Mouse (Mus musculus): ENCODE measurements at regions not wholly inside any gene's neighbourhood (a gene's known extent, or its start where the extent isn't known, plus 50 kb on each side); places are given as distances from the start of the nearest gene placed in this dataset.
A peak's percentile ranks its signal among the peaks of the same experiment; 100 is the strongest.
"Not testable (repeated sequence)": the region's sequence is repeated elsewhere in the genome, so short reads cannot be mapped to it uniquely, and the experiment has no call there.

DNA sequence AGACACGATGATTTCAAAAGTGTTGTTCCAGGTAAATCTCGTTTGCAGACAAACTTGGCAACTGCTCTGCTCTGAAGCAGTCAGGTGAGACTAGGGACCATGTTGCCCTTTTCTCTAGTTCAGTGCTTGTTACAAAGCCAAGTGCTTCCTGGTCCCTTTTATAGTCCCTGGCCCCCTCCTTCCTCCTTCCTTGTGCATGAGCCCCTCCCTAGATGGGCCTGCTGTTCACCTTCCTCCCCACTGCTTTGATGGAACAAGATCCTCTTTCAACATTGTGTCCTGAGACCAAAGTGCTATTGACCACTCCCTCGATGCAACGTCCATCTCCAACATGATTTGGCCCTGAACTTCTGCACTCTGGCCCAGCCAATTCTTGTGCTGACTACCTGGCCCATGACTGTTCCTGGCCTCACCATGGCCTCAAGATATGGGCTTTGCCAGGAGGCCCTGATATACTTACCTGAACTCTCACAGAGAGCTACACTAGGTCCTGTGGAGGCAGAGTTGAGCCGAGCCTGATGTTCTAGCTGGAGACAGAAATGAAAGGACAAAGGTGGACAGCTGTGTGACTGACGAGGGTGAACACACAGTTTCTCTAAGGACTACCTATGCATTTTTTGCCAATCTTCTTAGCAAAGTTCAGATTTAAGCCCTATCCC is 104.6 kb upstream of the Klf3 start:
- H3K27ac ChIP-seq (replicated peaks): no peak overlapping the region
- ATAC-seq (ENCODE audit: insufficient read depth): no peak
- no peaks in the 10 kb centered on the region for H3K36me3 ChIP-seq (replicated peaks)
- no peak overlapping the region for H3K4me2 ChIP-seq
- H3K4me3 ChIP-seq (replicated peaks): no peak overlapping the region
- no peaks in the 10 kb centered on the region for H3K27me3 ChIP-seq
- H3K9ac ChIP-seq: no peak overlapping the region
- WGBS (ENCODE audit: insufficient replicate concordance): 68% methylated on average over 6 of the region's 6 CpGs
- H3K9me3 ChIP-seq (replicated peaks): no peaks in the 10 kb centered on the region
- peaks cover 34% of the 10 kb centered on the region for H3K4me1 ChIP-seq (replicated peaks)

DNA sequence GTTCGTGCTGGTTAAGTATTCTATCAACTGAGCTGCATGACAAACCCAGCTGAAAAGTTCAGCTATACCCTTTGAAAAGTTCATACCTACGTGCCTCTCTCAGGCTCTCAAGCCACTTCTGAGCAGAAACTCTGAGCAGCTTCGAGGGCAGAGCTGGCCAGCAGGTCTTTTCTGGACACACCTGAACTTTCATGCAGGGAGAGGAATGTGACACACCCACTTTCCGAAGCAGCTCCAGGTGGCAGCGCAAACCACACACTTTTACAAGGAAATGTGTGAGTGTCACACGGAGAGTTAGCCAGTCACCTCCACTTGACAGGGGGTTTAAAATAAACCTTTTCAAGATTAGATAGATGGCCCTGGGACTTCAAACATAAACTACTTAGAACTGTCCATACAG is 103.2 kb upstream of the Klf3 start:
- Histone ChIP-seq H3K9ac (no peak overlapping the region), H3K4me3 (replicated peaks) (no peak overlapping the region), H3K9me3 (replicated peaks) (no peaks in the 10 kb centered on the region), H3K4me1 (replicated peaks) (peaks cover 36% of the 10 kb centered on the region), H3K27ac (replicated peaks) (no peak overlapping the region), H3K27me3 (no peaks in the 10 kb centered on the region), H3K36me3 (replicated peaks) (no peaks in the 10 kb centered on the region), H3K4me2 (no peak overlapping the region)
- 73% methylated on average over 6 of the region's 6 CpGs for WGBS (ENCODE audit: insufficient replicate concordance)
- ATAC-seq (ENCODE audit: insufficient read depth): no peak

DNA sequence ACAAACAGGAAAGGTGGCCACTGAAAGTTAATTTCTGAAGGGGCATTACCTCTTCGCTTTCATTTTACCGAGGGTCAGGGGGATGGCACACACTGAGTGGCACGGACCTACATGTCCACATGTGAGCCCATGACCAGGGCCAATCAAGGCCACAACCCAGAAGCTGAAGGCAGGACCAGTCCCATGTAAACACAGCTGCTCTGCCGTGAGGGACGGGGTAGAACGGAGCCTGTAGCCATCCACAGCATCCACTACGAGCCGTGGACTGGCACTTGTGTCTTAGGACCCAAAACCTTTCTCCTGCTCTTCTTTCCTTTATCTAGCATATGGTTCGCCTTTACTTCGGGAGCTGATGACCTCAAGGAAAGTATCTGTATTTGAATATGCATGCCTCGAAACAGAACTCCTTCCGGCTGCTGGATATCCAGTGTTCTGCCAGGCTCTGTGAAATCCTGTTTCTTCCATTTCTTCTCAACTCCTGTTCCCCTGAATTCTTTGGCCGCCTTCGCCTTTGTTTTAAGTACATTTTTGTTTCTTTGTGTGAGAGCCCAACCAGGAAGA is 101.9 kb upstream of the Klf3 start:
- ATAC-seq (ENCODE audit: insufficient read depth): no peak
- H3K27me3 ChIP-seq: no peaks in the 10 kb centered on the region
- H3K4me2 ChIP-seq: peak overlapping the region; percentile 50
- H3K4me1 ChIP-seq (replicated peaks): peaks cover 36% of the 10 kb centered on the region
- WGBS (ENCODE audit: insufficient replicate concordance): 69% methylated on average over 14 of the region's 14 CpGs
- no peak overlapping the region for H3K4me3 ChIP-seq (replicated peaks)
- H3K9ac ChIP-seq: no peak overlapping the region
- H3K36me3 ChIP-seq (replicated peaks): no peaks in the 10 kb centered on the region
- 0 out of 2 replicates have a peak overlapping the region, but pooled peaks have one; percentile 29 for H3K27ac ChIP-seq (replicated peaks)
- H3K9me3 ChIP-seq (replicated peaks): no peaks in the 10 kb centered on the region

DNA sequence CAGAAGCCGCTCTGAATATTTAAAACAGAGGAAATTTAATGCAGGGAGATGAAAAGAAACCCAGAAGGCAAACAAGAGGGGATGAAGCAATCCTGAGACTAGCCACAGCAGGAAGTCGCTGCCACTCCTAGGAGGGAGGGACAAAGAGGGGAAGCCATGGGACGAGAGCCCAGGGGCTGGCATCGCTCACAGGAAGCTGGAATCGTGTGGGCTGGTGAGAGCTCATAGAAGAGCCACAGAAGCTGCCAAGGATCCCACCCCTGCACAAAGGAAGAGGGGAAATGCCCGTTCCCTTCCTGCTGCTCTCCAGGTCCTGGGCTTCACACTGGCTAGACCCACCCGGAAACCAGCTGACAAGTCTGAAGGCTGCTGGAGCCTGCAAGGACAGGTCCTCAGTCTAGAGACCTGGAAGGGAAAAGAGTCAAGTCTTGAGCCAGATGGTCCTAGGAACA is 101.4 kb upstream of the Klf3 start:
- 9% methylated on average over 7 of the region's 7 CpGs for WGBS (ENCODE audit: insufficient replicate concordance)
- peak overlapping the region; percentile 18; the same call in 1 of the 2 replicates for H3K4me3 ChIP-seq (replicated peaks)
- no peak overlapping the region for H3K9ac ChIP-seq
- peak overlapping the region; percentile 50 for H3K4me2 ChIP-seq
- H3K27ac ChIP-seq (replicated peaks): peak overlapping the region; percentile 30
- no peaks in the 10 kb centered on the region for H3K9me3 ChIP-seq (replicated peaks)
- 0 out of 2 replicates have a peak, but pooled peaks have one; percentile 25 for ATAC-seq (ENCODE audit: insufficient read depth)
- H3K27me3 ChIP-seq: no peaks in the 10 kb centered on the region
- no peaks in the 10 kb centered on the region for H3K36me3 ChIP-seq (replicated peaks)
- H3K4me1 ChIP-seq (replicated peaks): peaks cover 36% of the 10 kb centered on the region

DNA sequence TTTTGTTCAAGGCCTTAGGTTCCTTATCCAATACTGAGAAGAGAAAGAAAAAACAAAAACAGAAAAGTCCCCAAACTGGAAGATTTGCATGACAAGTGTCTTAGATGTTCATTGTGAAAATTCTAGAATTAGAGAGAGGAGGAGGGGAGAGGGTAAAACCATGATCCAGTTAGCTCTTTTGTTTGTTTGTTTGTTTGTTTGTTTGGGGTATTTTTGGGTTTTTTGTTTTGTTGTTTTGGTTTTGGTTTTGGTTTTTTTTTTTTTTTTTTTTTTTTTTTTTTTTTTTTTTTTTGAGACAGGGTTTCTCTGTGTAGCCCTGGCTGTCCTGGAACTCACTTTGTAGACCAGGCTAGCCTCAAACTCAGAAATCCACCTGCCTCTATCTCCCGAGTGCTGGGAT is 100.8 kb upstream of the Klf3 start:
- H3K27ac ChIP-seq (replicated peaks); H3K27me3 ChIP-seq; ATAC-seq (ENCODE audit: insufficient read depth); H3K36me3 ChIP-seq (replicated peaks); H3K4me2 ChIP-seq; H3K9me3 ChIP-seq (replicated peaks); H3K4me3 ChIP-seq (replicated peaks); H3K9ac ChIP-seq: not testable (repeated sequence)
- WGBS (ENCODE audit: insufficient replicate concordance): 56% methylated on average over 1 of the region's 1 CpGs
- peaks cover 36% of the 10 kb centered on the region for H3K4me1 ChIP-seq (replicated peaks)

DNA sequence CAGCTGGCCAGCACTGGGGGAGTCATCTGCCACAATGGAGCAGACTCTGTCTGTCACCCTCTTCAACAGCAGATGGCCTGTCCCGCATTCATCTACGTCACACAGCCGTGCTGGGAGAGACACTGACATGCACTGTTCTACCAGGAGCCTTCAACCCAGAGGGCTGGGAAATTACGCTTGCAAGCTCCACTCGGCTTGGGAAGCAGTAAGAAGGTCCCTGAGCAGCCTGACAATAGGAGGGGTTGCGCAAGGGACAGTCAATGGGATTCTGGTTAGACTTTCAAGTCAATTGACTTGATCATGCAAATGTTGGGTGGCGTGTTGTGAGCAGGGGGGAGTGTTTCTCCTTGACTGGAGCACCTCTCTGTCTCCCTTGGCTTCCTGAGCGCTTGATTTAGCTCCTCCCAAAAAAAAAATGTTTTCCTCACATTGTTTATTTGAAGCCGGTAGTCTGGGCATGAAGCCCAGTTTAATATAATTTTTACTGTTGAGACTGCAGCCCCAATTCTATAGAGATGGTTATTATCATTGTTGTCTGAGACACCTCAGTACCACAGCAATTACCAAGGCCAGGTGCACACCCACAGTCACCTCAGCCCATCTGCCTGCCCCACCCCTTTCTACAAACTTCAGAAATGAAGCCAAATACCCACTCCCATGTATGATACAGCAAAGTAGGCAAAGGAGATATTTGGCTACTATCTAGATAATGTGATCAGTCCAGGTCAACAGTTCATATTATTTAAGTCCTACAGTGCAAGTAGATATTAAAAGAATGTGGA is 99.9 kb upstream of the Klf3 start:
- Histone ChIP-seq H3K9ac (no peak overlapping the region), H3K4me1 (replicated peaks) (peaks cover 36% of the 10 kb centered on the region), H3K4me2 (no peak overlapping the region), H3K27me3 (no peaks in the 10 kb centered on the region), H3K27ac (replicated peaks) (no peak overlapping the region), H3K4me3 (replicated peaks) (no peak overlapping the region), H3K9me3 (replicated peaks) (no peaks in the 10 kb centered on the region), H3K36me3 (replicated peaks) (no peaks in the 10 kb centered on the region)
- no peak for ATAC-seq (ENCODE audit: insufficient read depth)
- WGBS (ENCODE audit: insufficient replicate concordance): 68% methylated on average over 9 of the region's 9 CpGs

DNA sequence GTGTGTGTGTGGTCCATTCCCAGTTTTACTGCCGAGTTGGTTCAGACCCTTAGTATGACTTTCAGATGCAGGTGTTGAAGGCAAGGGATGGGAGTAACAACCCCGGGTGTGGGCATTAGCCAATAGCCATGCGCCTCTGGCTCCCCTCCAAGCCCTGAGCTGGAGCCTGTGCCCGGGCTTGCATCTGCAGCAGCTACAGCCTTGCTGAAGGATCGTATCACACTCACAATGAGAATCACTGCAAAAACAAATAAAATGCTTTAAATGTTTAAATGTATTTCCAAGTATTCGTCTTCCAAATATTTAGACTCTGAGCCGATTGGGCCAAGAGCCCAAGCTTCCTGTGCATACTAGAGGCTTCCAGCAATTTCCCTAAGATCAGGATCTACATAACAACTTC is 99.0 kb upstream of the Klf3 start:
- H3K27ac ChIP-seq (replicated peaks): no peak overlapping the region
- 74% methylated on average over 7 of the region's 7 CpGs for WGBS (ENCODE audit: insufficient replicate concordance)

DNA sequence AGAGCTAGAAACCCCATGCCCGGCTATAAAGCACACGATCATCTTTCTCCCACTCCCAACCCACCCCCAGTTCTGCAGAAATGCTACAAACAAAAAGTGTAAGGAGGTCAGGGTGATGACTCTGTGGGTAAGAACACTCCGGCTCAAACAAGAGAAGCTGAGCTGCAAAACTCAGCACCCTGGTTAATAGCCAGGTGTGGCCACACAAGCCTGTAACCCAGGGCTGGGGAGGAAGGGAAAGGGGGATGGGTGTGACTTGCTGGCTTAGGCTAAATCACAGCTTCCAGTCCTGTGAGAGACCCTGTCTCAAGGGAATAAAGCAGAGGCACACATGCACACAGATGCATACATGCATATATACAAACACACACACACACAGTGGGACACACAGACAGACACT is 96.6 kb upstream of the Klf3 start:
- Histone ChIP-seq H3K4me2 (no peak overlapping the region), H3K27me3 (no peaks in the 10 kb centered on the region), H3K4me3 (replicated peaks) (no peak overlapping the region), H3K36me3 (replicated peaks) (no peaks in the 10 kb centered on the region), H3K27ac (replicated peaks) (no peak overlapping the region), H3K4me1 (replicated peaks) (peaks cover 34% of the 10 kb centered on the region), H3K9ac (no peak overlapping the region), H3K9me3 (replicated peaks) (no peaks in the 10 kb centered on the region)
- ATAC-seq (ENCODE audit: insufficient read depth): no peak
- 73% methylated on average over 3 of the region's 3 CpGs for WGBS (ENCODE audit: insufficient replicate concordance)

More for the DNA sequence above, 99.0 kb upstream of the Klf3 start:
- H3K4me2 ChIP-seq: no peak overlapping the region
- H3K27me3 ChIP-seq: no peaks in the 10 kb centered on the region
- no peak overlapping the region for H3K9ac ChIP-seq
- H3K36me3 ChIP-seq (replicated peaks): no peaks in the 10 kb centered on the region
- no peaks in the 10 kb centered on the region for H3K9me3 ChIP-seq (replicated peaks)
- no peak for ATAC-seq (ENCODE audit: insufficient read depth)
- peaks cover 31% of the 10 kb centered on the region for H3K4me1 ChIP-seq (replicated peaks)
- no peak overlapping the region for H3K4me3 ChIP-seq (replicated peaks)

DNA sequence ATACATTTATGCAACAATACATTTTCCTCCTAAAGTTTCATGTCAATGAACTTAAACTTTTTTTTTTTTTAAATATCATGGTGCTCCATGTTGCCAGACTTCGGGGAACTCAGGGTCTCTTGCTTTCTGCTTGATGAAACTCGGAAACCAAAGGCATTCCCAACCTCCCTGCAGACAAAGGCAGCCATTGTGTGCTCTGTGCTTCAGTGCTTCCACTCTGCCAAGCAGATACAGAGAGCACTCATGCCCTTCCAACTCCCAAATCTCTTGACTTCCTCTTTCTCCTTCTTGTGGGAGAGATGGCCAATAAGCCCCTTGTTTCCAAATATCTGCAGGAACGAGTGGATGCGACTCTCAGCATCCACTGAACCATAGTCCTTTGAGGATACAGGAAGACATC is 94.0 kb upstream of the Klf3 start:
- peaks cover 28% of the 10 kb centered on the region for H3K4me1 ChIP-seq (replicated peaks)
- H3K27ac ChIP-seq (replicated peaks): no peak overlapping the region
- no peak overlapping the region for H3K9ac ChIP-seq
- H3K36me3 ChIP-seq (replicated peaks): no peaks in the 10 kb centered on the region
- 59% methylated on average over 4 of the region's 4 CpGs for WGBS (ENCODE audit: insufficient replicate concordance)
- H3K9me3 ChIP-seq (replicated peaks): no peaks in the 10 kb centered on the region
- no peak overlapping the region for H3K4me2 ChIP-seq
- H3K27me3 ChIP-seq: no peaks in the 10 kb centered on the region
- H3K4me3 ChIP-seq (replicated peaks): no peak overlapping the region
- no peak for ATAC-seq (ENCODE audit: insufficient read depth)

DNA sequence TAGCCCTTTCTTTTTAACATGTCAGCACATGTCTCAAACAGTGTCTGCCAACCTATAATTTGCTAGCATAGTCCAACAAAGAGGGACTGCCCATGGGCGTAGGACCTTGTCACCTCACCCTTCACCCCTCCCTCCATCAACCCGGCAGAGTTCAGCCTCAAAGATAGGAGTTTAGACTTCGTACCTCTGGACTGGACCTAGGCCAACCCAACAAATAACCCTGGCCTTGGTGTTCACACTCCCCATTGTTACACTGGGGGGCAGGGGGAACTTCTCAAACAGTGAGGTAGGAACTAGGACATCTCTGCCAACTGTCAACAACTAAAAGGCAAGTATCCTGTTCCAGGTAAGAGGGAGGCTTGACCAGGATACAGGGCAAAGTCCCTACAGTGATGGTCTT is 93.0 kb upstream of the Klf3 start:
- Histone ChIP-seq H3K4me1 (replicated peaks) (peaks cover 34% of the 10 kb centered on the region), H3K27me3 (no peaks in the 10 kb centered on the region), H3K27ac (replicated peaks) (peak overlapping the region; percentile 41; the same call in 1 of the 2 replicates), H3K4me2 (no peak overlapping the region), H3K36me3 (replicated peaks) (no peaks in the 10 kb centered on the region), H3K9ac (no peak overlapping the region), H3K4me3 (replicated peaks) (no peak overlapping the region), H3K9me3 (replicated peaks) (no peaks in the 10 kb centered on the region)
- no peak for ATAC-seq (ENCODE audit: insufficient read depth)
- WGBS (ENCODE audit: insufficient replicate concordance): 46% methylated on average over 3 of the region's 3 CpGs

DNA sequence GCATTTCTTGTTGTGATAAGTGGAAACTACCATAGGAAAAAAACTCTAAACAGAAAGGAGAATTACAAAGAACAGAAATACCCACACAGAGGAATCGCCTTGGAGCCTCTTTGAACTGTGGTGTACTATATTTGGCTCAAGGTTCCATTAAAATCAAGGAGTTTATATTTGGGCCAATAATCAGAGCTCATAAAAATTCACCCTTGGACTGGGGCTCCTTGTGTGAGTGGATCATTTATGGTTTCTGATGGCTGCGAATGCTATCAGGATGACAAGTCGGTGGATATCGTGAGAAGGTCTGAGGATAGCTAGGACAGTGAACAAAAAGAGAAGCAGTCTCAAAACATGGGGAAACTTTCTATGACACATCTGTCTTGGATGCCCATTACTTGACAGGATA is 92.2 kb upstream of the Klf3 start:
- Histone ChIP-seq H3K27ac (replicated peaks) (no peak overlapping the region), H3K4me2 (no peak overlapping the region), H3K9ac (no peak overlapping the region), H3K4me3 (replicated peaks) (no peak overlapping the region), H3K4me1 (replicated peaks) (peaks cover 39% of the 10 kb centered on the region), H3K36me3 (replicated peaks) (no peaks in the 10 kb centered on the region), H3K27me3 (no peaks in the 10 kb centered on the region), H3K9me3 (replicated peaks) (no peaks in the 10 kb centered on the region)
- WGBS (ENCODE audit: insufficient replicate concordance): 81% methylated on average over 4 of the region's 4 CpGs
- no peak for ATAC-seq (ENCODE audit: insufficient read depth)

Data from liver, embryonic 15.5 days (tissue).